Mouse (Mus musculus): ENCODE data around the gene Palm2. TPM values are rescaled to one million over a fixed set of nuclear protein-coding genes. Genes with fewer than 3 reads are reported as not detected.

The Palm2 gene
- polyA plus RNA-seq, 1 experiment from 2014 or later = 1.5 TPM

DNA sequence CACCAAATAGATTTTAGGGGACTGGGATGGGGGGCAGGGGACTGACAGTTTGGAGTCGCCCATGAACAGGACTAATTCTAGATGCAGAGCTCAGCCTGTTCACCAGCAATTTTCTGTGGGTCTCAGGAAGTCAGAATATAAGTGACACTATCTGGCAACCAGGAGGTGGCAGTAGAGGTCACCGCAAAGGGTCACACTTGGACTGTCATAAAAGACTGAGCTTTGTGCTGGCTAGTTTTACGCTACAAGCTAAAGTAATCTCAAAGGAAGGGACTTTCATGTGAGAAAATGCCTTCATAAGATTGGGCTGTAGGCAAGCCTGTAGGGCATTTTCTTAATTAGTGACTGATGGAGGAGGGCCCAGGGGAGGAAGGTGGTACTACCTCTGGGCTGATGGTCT lies 17.8 kb downstream of the Palm2 start:
- Histone ChIP-seq H3K9me3 (ENCODE audit: control insufficient read depth, low read length) (no peaks in the 10 kb centered on the region), H3K27ac (replicated peaks) (no peak overlapping the region), H3K4me3 (ENCODE audit: low read depth, low read length) (no peak overlapping the region), H3K4me1 (replicated peaks; ENCODE audit: control insufficient read depth, insufficient read depth) (no peaks in the 10 kb centered on the region), H3K36me3 (ENCODE audit: control insufficient read depth, insufficient read depth, low read length) (no peaks in the 10 kb centered on the region), H3K4me2 (replicated peaks; ENCODE audit: low read depth) (no peak overlapping the region), H3K27me3 (ENCODE audit: control insufficient read depth, insufficient read depth, low read length) (no peaks in the 10 kb centered on the region), H3K9ac (ENCODE audit: low read length) (no peak overlapping the region)
- TF ChIP-seq EP300 (optimal IDR thresholded peaks at IDR 0.05) (no peak), CTCF (IDR thresholded peaks at IDR 0.05; ENCODE audit: low read depth) (peak; percentile 79)
- DNase-seq (ENCODE audit: low spot score) (peak; percentile 43), ATAC-seq (ENCODE audit: low FRiP score, low TSS enrichment) (0 out of 2 replicates have a peak, but pooled peaks have one; percentile 29)
- 43% methylated on average over 3 of the region's 3 CpGs for WGBS

DNA sequence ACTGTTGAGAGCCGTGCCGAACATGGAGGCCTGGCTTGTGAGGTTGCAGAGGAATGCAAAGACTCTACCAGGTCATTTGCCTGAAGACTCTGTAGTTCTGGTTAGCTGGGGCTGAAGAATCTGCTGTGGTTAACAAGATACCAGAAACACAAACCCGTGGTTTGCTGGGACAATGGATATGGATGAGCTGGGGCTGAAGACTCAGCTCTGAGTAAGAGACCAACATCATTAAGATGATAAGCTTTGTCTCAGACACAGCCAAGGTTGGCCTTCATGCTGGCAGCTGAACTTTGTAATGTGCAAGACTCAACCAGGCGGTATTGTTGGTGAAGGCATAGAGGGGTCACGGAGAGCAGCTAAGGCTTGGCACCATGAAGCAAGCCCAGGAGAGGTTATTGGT lies 18.6 kb downstream of the Palm2 start:
- no peak overlapping the region for H3K27ac ChIP-seq (replicated peaks)
- H3K4me1 ChIP-seq (replicated peaks; ENCODE audit: control insufficient read depth, insufficient read depth) = no peaks in the 10 kb centered on the region
- H3K9ac ChIP-seq (ENCODE audit: low read length) = no peak overlapping the region
- WGBS = 96% methylated on average over 5 of the region's 5 CpGs
- H3K9me3 ChIP-seq (ENCODE audit: control insufficient read depth, low read length) = no peaks in the 10 kb centered on the region
- no peak overlapping the region for H3K4me2 ChIP-seq (replicated peaks; ENCODE audit: low read depth)
- H3K36me3 ChIP-seq (ENCODE audit: control insufficient read depth, insufficient read depth, low read length) = no peaks in the 10 kb centered on the region
- TF ChIP-seq CTCF (IDR thresholded peaks at IDR 0.05; ENCODE audit: low read depth) = no peak
- TF ChIP-seq EP300 (optimal IDR thresholded peaks at IDR 0.05) = no peak
- ATAC-seq (ENCODE audit: low FRiP score, low TSS enrichment) (no peak), DNase-seq (ENCODE audit: low spot score) (no peak)
- no peak overlapping the region for H3K4me3 ChIP-seq (ENCODE audit: low read depth, low read length)
- no peaks in the 10 kb centered on the region for H3K27me3 ChIP-seq (ENCODE audit: control insufficient read depth, insufficient read depth, low read length)

DNA sequence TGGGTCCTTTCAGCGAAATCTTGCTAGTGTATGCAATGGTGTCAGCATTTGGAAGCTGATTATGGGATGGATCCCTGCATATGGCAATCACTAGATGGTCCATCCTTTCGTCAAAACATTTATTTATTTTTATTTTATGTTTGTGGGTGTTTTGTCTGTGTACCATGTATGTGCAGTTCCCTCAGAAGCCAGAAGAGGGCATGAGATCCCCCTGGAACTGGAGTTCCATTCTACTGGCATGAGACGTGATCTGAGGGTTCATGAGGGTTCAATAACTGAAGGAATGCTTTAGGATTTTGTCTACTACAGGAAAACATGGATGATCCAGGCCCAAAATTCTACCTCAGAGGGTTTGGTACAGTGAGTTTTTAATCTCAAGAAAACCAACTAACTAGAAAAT lies 28.3 kb downstream of the Palm2 start:
- ATAC-seq (ENCODE audit: low FRiP score, low TSS enrichment) = no peak
- Histone ChIP-seq H3K9me3 (ENCODE audit: control insufficient read depth, low read length) (no peaks in the 10 kb centered on the region), H3K4me2 (replicated peaks; ENCODE audit: low read depth) (no peak overlapping the region), H3K9ac (ENCODE audit: low read length) (no peak overlapping the region), H3K27ac (replicated peaks) (no peak overlapping the region), H3K27me3 (ENCODE audit: control insufficient read depth, insufficient read depth, low read length) (no peaks in the 10 kb centered on the region), H3K36me3 (ENCODE audit: control insufficient read depth, insufficient read depth, low read length) (no peaks in the 10 kb centered on the region), H3K4me3 (ENCODE audit: low read depth, low read length) (no peak overlapping the region), H3K4me1 (replicated peaks; ENCODE audit: control insufficient read depth, insufficient read depth) (no peaks in the 10 kb centered on the region)
- no peak for DNase-seq (ENCODE audit: low spot score)
- 44% methylated on average over 2 of the region's 3 CpGs for WGBS
- peak; percentile 69 for TF ChIP-seq CTCF (IDR thresholded peaks at IDR 0.05; ENCODE audit: low read depth)
- no peak for TF ChIP-seq EP300 (optimal IDR thresholded peaks at IDR 0.05)

DNA sequence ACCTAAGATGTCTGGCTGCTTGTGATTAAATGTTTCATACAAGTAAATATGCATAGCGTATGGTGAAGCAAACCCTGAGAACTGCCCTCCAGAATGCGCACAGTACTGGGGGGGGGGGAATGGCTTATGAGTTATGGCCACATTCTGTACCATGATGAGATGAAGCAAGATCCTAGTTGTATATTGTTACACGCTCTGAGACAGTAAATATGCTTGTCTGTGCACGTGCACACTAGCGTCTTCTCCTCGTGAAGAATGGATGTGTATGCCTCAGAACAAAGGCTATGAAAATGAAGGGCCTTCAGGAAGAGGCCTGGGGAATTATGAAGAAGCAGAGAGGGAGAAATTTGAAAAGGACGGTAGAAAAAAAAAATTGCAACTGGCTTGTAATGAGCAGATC lies 48.4 kb downstream of the Palm2 start:
- DNase-seq (ENCODE audit: low spot score) (no peak), ATAC-seq (ENCODE audit: low FRiP score, low TSS enrichment) (no peak)
- no peak overlapping the region for H3K4me3 ChIP-seq (ENCODE audit: low read depth, low read length)
- TF ChIP-seq CTCF (IDR thresholded peaks at IDR 0.05; ENCODE audit: low read depth) (no peak), EP300 (optimal IDR thresholded peaks at IDR 0.05) (no peak)
- 72% methylated on average over 7 of the region's 7 CpGs for WGBS
- no peak overlapping the region for H3K27ac ChIP-seq (replicated peaks)
- H3K9ac ChIP-seq (ENCODE audit: low read length) = no peak overlapping the region
- no peaks in the 10 kb centered on the region for H3K4me1 ChIP-seq (replicated peaks; ENCODE audit: control insufficient read depth, insufficient read depth)
- H3K4me2 ChIP-seq (replicated peaks; ENCODE audit: low read depth) = no peak overlapping the region
- H3K36me3 ChIP-seq (ENCODE audit: control insufficient read depth, insufficient read depth, low read length) = no peaks in the 10 kb centered on the region
- H3K9me3 ChIP-seq (ENCODE audit: control insufficient read depth, low read length) = no peaks in the 10 kb centered on the region
- no peaks in the 10 kb centered on the region for H3K27me3 ChIP-seq (ENCODE audit: control insufficient read depth, insufficient read depth, low read length)

DNA sequence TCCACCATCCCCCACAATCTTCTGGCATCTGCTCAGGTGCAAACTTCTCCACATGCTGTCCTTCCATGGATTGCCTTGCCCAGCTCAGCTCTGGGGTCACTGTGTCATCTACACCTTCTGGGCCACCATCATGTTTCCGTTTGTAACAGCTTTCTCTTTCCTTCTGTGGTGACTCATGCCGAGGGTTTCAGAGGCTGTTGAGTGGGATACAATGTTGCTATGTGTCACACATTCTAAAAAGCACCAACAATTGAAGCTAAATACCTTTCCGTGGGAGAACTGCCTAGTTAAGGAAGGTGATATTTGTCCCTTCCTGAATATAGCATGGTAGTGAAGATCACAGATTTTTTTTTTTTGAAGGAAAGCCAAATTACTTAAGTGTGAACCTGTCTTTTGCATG lies 52.3 kb downstream of the Palm2 start:
- 80% methylated on average over 3 of the region's 3 CpGs for WGBS
- Histone ChIP-seq H3K4me2 (replicated peaks; ENCODE audit: low read depth) (no peak overlapping the region), H3K9me3 (ENCODE audit: control insufficient read depth, low read length) (no peaks in the 10 kb centered on the region)

DNA sequence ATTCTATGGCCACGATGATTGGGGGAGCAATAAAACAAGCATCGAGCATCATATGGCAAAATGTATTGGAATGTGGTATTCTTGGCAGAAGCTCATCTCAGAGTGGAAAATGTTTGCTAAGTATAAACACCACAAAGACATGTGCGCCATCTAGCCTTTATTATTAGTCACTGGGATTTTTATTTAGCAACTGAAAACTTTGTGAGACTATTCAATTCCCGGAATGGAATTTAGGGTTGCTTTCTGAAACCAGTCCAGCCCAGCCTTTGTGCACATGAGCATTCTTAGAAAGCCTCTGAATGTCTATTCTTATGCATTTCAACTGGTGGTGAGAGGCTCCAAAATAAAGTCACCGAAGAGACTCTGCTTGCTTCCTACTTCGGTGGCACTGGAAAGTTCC lies 55.8 kb downstream of the Palm2 start:
- no peak overlapping the region for H3K4me3 ChIP-seq (ENCODE audit: low read depth, low read length)
- H3K27me3 ChIP-seq (ENCODE audit: control insufficient read depth, insufficient read depth, low read length) = no peaks in the 10 kb centered on the region
- TF ChIP-seq CTCF (IDR thresholded peaks at IDR 0.05; ENCODE audit: low read depth) (peak; percentile 40), EP300 (optimal IDR thresholded peaks at IDR 0.05) (no peak)
- 51% methylated on average over 6 of the region's 6 CpGs for WGBS
- 0 out of 2 replicates have a peak, but pooled peaks cover 2% of the 10 kb centered on the region for H3K4me1 ChIP-seq (replicated peaks; ENCODE audit: control insufficient read depth, insufficient read depth)
- H3K4me2 ChIP-seq (replicated peaks; ENCODE audit: low read depth) = no peak overlapping the region
- H3K9me3 ChIP-seq (ENCODE audit: control insufficient read depth, low read length) = no peaks in the 10 kb centered on the region
- no peaks in the 10 kb centered on the region for H3K36me3 ChIP-seq (ENCODE audit: control insufficient read depth, insufficient read depth, low read length)
- H3K9ac ChIP-seq (ENCODE audit: low read length) = no peak overlapping the region
- no peak overlapping the region for H3K27ac ChIP-seq (replicated peaks)
- no peak for DNase-seq (ENCODE audit: low spot score)
- ATAC-seq (ENCODE audit: low FRiP score, low TSS enrichment) = no peak

More for the DNA sequence above, 52.3 kb downstream of the Palm2 start:
- DNase-seq (ENCODE audit: low spot score) (no peak), ATAC-seq (ENCODE audit: low FRiP score, low TSS enrichment) (no peak)
- Histone ChIP-seq H3K36me3 (ENCODE audit: control insufficient read depth, insufficient read depth, low read length) (no peaks in the 10 kb centered on the region), H3K9ac (ENCODE audit: low read length) (no peak overlapping the region), H3K27me3 (ENCODE audit: control insufficient read depth, insufficient read depth, low read length) (no peaks in the 10 kb centered on the region), H3K4me1 (replicated peaks; ENCODE audit: control insufficient read depth, insufficient read depth) (0 out of 2 replicates have a peak, but pooled peaks cover 2% of the 10 kb centered on the region), H3K27ac (replicated peaks) (no peak overlapping the region), H3K4me3 (ENCODE audit: low read depth, low read length) (no peak overlapping the region)
- TF ChIP-seq EP300 (optimal IDR thresholded peaks at IDR 0.05) (no peak), CTCF (IDR thresholded peaks at IDR 0.05; ENCODE audit: low read depth) (no peak)
